Mouse (Mus musculus) testis, postnatal 10 days (tissue): Measurements from ENCODE around the gene Rxfp1.
"Not testable (repeated sequence)": the region's sequence is repeated elsewhere in the genome, so short reads cannot be mapped to it uniquely, and the experiment has no call there.

ENCODE experiments used
- DNase-seq: peaks from one replicate; pipeline ENCODE4 v3.0.0; 2021; ENCODE audit warnings: low spot score

The Rxfp1 gene

GRCm38 (mm10) chr3:79737780-79738179 lies at the start of gene Rxfp1:
TSS of gene Rxfp1 (minus strand) at chr3:79737880.
- DNase-seq, result no peak

- no peak for DNase-seq
Observed at GRCm38 (mm10) chr3:79784362-79784736, 46.7 kb upstream of the Rxfp1 start.

- no peak for DNase-seq
Observed at GRCm38 (mm10) chr3:79783630-79784361, 46.1 kb upstream of the Rxfp1 start.

- no peak for DNase-seq
Observed at GRCm38 (mm10) chr3:79772701-79773100, 35.0 kb upstream of the Rxfp1 start.

GRCm38 (mm10) chr3:79753736-79754135 lies 16.1 kb upstream of the Rxfp1 start:
- no peak for DNase-seq

- no peak for DNase-seq
Observed at GRCm38 (mm10) chr3:79746585-79746984, 8.9 kb upstream of the Rxfp1 start.

GRCm38 (mm10) chr3:79745101-79745500 lies 7.4 kb upstream of the Rxfp1 start:
- no peak for DNase-seq

GRCm38 (mm10) chr3:79744415-79744814 lies 6.7 kb upstream of the Rxfp1 start:
- DNase-seq, result no peak

GRCm38 (mm10) chr3:79740351-79740750 lies 2.7 kb upstream of the Rxfp1 start:
- no peak for DNase-seq

- no peak for DNase-seq
Observed at GRCm38 (mm10) chr3:79738451-79738850, 771 bp upstream of the Rxfp1 start.

- DNase-seq, result no peak
Observed at GRCm38 (mm10) chr3:79726506-79727075, 11.1 kb downstream of the Rxfp1 start.

GRCm38 (mm10) chr3:79720756-79721484 lies 16.8 kb downstream of the Rxfp1 start:
- no peak for DNase-seq

GRCm38 (mm10) chr3:79706436-79706835 lies 31.2 kb downstream of the Rxfp1 start:
- no peak for DNase-seq

- DNase-seq, result no peak
Observed at GRCm38 (mm10) chr3:79703135-79703534, 34.5 kb downstream of the Rxfp1 start.

GRCm38 (mm10) chr3:79691957-79692356 lies 45.7 kb downstream of the Rxfp1 start:
- DNase-seq, result no peak

GRCm38 (mm10) chr3:79690111-79690651 lies 47.5 kb downstream of the Rxfp1 start:
- no peak for DNase-seq

GRCm38 (mm10) chr3:79688101-79688500 lies 49.6 kb downstream of the Rxfp1 start:
- DNase-seq, result not testable (repeated sequence)

GRCm38 (mm10) chr3:79683529-79683928 lies 54.2 kb downstream of the Rxfp1 start:
- no peak for DNase-seq

GRCm38 (mm10) chr3:79682351-79683132 lies 55.1 kb downstream of the Rxfp1 start:
- DNase-seq, result no peak

GRCm38 (mm10) chr3:79676411-79676810 lies 61.3 kb downstream of the Rxfp1 start:
- no peak for DNase-seq

- no peak for DNase-seq
Observed at GRCm38 (mm10) chr3:79674641-79675040, 63.0 kb downstream of the Rxfp1 start.

GRCm38 (mm10) chr3:79673082-79673481 lies 64.6 kb downstream of the Rxfp1 start:
- DNase-seq, result peak; percentile 82
